Mouse (Mus musculus): Measurements from ENCODE around the gene Gm5134. TPM values are rescaled to one million over a fixed set of nuclear protein-coding genes. Genes with fewer than 3 reads are reported as not detected.

The Gm5134 gene
- total RNA-seq, 1 experiment: 4.2 TPM

DNA sequence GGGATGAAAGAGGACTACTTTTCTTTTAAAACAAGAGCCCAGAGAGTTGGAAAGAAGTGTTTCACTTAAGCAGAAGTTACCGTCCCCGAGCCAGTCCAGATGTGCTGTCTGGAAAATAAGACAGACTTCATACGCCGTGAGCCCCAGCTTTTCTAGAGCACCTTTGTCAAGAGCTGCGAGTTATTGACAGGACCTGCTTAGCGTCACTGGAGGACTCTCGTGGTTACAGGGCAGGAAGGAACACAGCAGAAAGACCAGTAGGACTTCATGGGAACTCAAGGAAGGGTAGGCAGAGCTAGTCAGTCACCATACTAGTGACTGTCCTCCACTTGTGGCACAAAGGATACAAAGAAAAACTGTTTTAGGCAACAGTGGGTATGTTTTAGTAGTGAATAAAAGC lies 38.8 kb upstream of the Gm5134 start:
- TF ChIP-seq HCFC1 (IDR thresholded peaks at IDR 0.05; ENCODE audit: borderline replicate concordance, insufficient read depth, low read length): no peak
- no peak for TF ChIP-seq MAFK (IDR thresholded peaks at IDR 0.05; ENCODE audit: insufficient read depth, low read depth, low read length)
- no peak for TF ChIP-seq ZC3H11A (IDR thresholded peaks at IDR 0.05; ENCODE audit: borderline replicate concordance, low read depth, low read length)
- TF ChIP-seq ZNF384 (IDR thresholded peaks at IDR 0.05; ENCODE audit: low read depth, low read length): no peak
- TF ChIP-seq CHD2 (IDR thresholded peaks at IDR 0.05; ENCODE audit: low read depth, low read length): no peak
- peaks cover 41% of the 10 kb centered on the region for H3K36me3 ChIP-seq (ENCODE audit: control insufficient read depth, insufficient read depth, low read length, poor library complexity, severe bottlenecking)
- in situ Hi-C loops (cut with MboI; ENCODE audit: low sequenced_read_pairs in 2 of 2, unreplicated experiment in 2 of 2): no loop called here

DNA sequence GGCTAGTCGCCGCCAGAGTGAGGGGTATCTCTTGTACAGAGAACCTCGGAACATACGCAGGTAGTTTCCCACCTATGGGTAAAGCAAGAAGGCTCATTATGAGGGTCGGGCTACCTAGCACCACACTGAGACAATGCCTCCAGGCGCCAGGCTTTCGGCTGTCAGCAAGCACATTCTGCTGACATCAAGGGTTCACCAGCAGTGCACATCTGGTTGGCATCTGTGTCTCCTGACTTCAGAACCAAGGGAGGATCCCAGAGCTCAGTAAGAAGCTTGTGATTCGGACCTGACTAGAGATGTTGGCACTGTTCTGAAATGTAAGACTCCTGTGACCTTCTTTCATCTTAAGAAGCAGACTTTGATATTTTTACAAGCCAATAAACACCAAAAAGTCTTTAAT lies 37.5 kb upstream of the Gm5134 start:
- H3K9ac ChIP-seq (ENCODE audit: insufficient read depth, low read depth, low read length, poor library complexity, severe bottlenecking): no peak overlapping the region
- H3K4me3 ChIP-seq (ENCODE audit: insufficient read depth in 1 of 2, low read depth in 1 of 2, low read length in 2 of 2, poor library complexity in 1 of 2, severe bottlenecking in 1 of 2): no peak overlapping the region
- in situ Hi-C loops (cut with MboI; ENCODE audit: low sequenced_read_pairs in 2 of 2, unreplicated experiment in 2 of 2): no loop called here
- TF ChIP-seq ZC3H11A (IDR thresholded peaks at IDR 0.05; ENCODE audit: borderline replicate concordance, low read depth, low read length) (no peak), HCFC1 (IDR thresholded peaks at IDR 0.05; ENCODE audit: borderline replicate concordance, insufficient read depth, low read length) (no peak)
- peaks cover 29% of the 10 kb centered on the region; the same call in 1 of the 2 replicates for H3K36me3 ChIP-seq (ENCODE audit: control insufficient read depth, insufficient read depth, low read length, poor library complexity, severe bottlenecking)
- no peaks in the 10 kb centered on the region for H3K9me3 ChIP-seq (ENCODE audit: control insufficient read depth, insufficient read depth, low read depth, low read length)
- DNase-seq (ENCODE audit: low read depth, low spot score): no peak
- H3K27ac ChIP-seq (ENCODE audit: insufficient read depth, low read depth, low read length, poor library complexity, severe bottlenecking): no peak overlapping the region
- peaks cover 2 to 3% of the 10 kb centered on the region in 2 experiments; a peak in 2 of 4 replicates for H3K4me1 ChIP-seq (ENCODE audit: control insufficient read depth in 2 of 2, insufficient read depth in 2 of 2, low read length in 2 of 2, poor library complexity in 1 of 2)

More for the DNA sequence above, 38.8 kb upstream of the Gm5134 start:
- H3K4me1 ChIP-seq (ENCODE audit: control insufficient read depth in 2 of 2, insufficient read depth in 2 of 2, low read length in 2 of 2, poor library complexity in 1 of 2): peaks cover 0 to 3% of the 10 kb centered on the region in 2 experiments; a peak in 2 of 4 replicates
- no peak overlapping the region for H3K9ac ChIP-seq (ENCODE audit: insufficient read depth, low read depth, low read length, poor library complexity, severe bottlenecking)
- no peak overlapping the region for H3K27ac ChIP-seq (ENCODE audit: insufficient read depth, low read depth, low read length, poor library complexity, severe bottlenecking)
- no peak overlapping the region for H3K4me3 ChIP-seq (ENCODE audit: insufficient read depth in 1 of 2, low read depth in 1 of 2, low read length in 2 of 2, poor library complexity in 1 of 2, severe bottlenecking in 1 of 2)
- DNase-seq (ENCODE audit: low read depth, low spot score): no peak
- no peaks in the 10 kb centered on the region for H3K9me3 ChIP-seq (ENCODE audit: control insufficient read depth, insufficient read depth, low read depth, low read length)

DNA sequence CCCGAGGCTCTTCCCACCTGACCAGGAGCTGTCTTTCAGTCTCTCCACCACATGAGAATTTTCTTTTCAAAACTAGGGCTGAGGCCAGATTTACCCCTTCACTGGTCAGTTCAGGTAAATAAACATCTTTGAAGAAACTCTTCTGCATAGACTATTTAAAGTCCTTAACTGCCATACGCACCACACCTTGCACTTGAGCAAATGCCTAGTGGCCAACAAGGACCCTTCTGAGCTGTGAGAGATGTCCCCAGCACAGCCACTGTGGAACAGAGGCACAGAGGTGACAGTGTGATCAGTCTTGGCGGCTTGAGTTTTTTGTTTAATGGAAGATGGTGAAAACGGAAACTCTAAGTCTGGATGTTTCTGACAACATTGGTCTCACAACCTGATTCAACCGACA lies 35.3 kb upstream of the Gm5134 start:
- TF ChIP-seq ZNF384 (IDR thresholded peaks at IDR 0.05; ENCODE audit: low read depth, low read length) (no peak), ZC3H11A (IDR thresholded peaks at IDR 0.05; ENCODE audit: borderline replicate concordance, low read depth, low read length) (no peak), CHD2 (IDR thresholded peaks at IDR 0.05; ENCODE audit: low read depth, low read length) (no peak), MAFK (IDR thresholded peaks at IDR 0.05; ENCODE audit: insufficient read depth, low read depth, low read length) (no peak), HCFC1 (IDR thresholded peaks at IDR 0.05; ENCODE audit: borderline replicate concordance, insufficient read depth, low read length) (no peak)
- H3K4me3 ChIP-seq (ENCODE audit: insufficient read depth in 1 of 2, low read depth in 1 of 2, low read length in 2 of 2, poor library complexity in 1 of 2, severe bottlenecking in 1 of 2): no peak overlapping the region
- peaks cover 3 to 7% of the 10 kb centered on the region in 2 experiments; a peak in 2 of 4 replicates for H3K4me1 ChIP-seq (ENCODE audit: control insufficient read depth in 2 of 2, insufficient read depth in 2 of 2, low read length in 2 of 2, poor library complexity in 1 of 2)
- peaks cover 29% of the 10 kb centered on the region; the same call in 1 of the 2 replicates for H3K36me3 ChIP-seq (ENCODE audit: control insufficient read depth, insufficient read depth, low read length, poor library complexity, severe bottlenecking)
- in situ Hi-C loops (cut with MboI; ENCODE audit: low sequenced_read_pairs in 2 of 2, unreplicated experiment in 2 of 2): no loop called here
- H3K9me3 ChIP-seq (ENCODE audit: control insufficient read depth, insufficient read depth, low read depth, low read length): no peaks in the 10 kb centered on the region
- H3K27ac ChIP-seq (ENCODE audit: insufficient read depth, low read depth, low read length, poor library complexity, severe bottlenecking): no peak overlapping the region
- DNase-seq (ENCODE audit: low read depth, low spot score): no peak
- no peak overlapping the region for H3K9ac ChIP-seq (ENCODE audit: insufficient read depth, low read depth, low read length, poor library complexity, severe bottlenecking)

DNA sequence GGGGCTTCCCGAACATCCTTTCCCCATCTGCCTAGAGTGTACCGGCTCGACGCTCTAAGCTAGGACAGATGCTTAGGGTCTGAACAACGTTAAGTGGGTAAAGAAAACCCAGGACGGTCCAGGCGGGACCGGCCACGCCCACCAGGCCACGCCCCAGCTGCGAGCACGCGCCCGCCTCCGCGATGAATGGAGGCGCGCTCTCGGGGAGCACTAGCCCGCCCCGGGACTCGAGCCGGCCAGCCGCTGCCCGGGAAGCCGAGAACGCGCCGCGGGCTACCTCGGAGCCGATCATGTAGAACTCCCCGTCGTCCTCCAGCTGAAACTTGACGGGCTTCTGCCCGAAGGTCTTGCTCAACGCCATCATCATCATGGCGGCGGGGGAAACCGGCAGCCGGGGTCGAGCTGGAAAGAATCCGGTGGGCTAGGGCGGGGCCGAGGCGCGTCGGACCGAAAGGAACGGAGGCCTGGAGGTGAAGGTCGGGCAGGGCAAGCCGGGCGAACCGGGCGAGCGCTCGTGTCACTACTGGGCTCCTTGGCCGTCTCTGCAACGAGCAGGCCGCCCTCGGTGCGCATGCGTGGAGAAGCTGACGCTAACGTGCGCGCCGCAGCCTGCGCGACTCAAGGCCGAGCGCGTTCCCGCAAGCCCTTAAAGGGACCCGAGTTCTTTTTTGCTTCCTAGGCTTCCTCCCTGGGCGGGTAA lies 33.1 kb upstream of the Gm5134 start, which contains the start of gene Smarcb1:
TSS of gene Smarcb1 (minus strand) at position 592 of the 700 bp plus-strand sequence.
- peak within 1 kb of the TSS; percentile 84 to 99 for H3K4me3 ChIP-seq (ENCODE audit: insufficient read depth in 1 of 2, low read depth in 1 of 2, low read length in 2 of 2, poor library complexity in 1 of 2, severe bottlenecking in 1 of 2)
- TF ChIP-seq HCFC1 (IDR thresholded peaks at IDR 0.05; ENCODE audit: borderline replicate concordance, insufficient read depth, low read length) (0 out of 2 replicates have a peak, but pooled peaks have one; percentile 21), MAFK (IDR thresholded peaks at IDR 0.05; ENCODE audit: insufficient read depth, low read depth, low read length) (no peak)
- in situ Hi-C loops (cut with MboI; ENCODE audit: low sequenced_read_pairs in 2 of 2, unreplicated experiment in 2 of 2): no loop called here
- DNase-seq (ENCODE audit: low read depth, low spot score): peak; percentile 87
- H3K9me3 ChIP-seq (ENCODE audit: control insufficient read depth, insufficient read depth, low read depth, low read length): no peaks in the 10 kb centered on the region
- peak within 1 kb of the TSS; percentile 89 for H3K27ac ChIP-seq (ENCODE audit: insufficient read depth, low read depth, low read length, poor library complexity, severe bottlenecking)
- H3K36me3 ChIP-seq (ENCODE audit: control insufficient read depth, insufficient read depth, low read length, poor library complexity, severe bottlenecking): peaks cover 40% of the 10 kb centered on the region
- H3K9ac ChIP-seq (ENCODE audit: insufficient read depth, low read depth, low read length, poor library complexity, severe bottlenecking): peak within 1 kb of the TSS; percentile 94
- peaks cover under 1 to 7% of the 10 kb centered on the region in 2 experiments; a peak in 1 of 4 replicates for H3K4me1 ChIP-seq (ENCODE audit: control insufficient read depth in 2 of 2, insufficient read depth in 2 of 2, low read length in 2 of 2, poor library complexity in 1 of 2)
